Mouse (Mus musculus) CH12.LX (cell line): ENCODE results near the gene Zfhx3.

Source experiments
- CTCF ChIP-seq, 2 experiments: IDR thresholded peaks in 1 of 2; conservative IDR thresholded peaks in 1 of 2; 2 replicates each; pipeline ENCODE4 v1.5.1; 2011 to 2012; ENCODE audit warnings: low read depth in 2 of 2, low read length in 2 of 2, improper control_type of control experiment in 1 of 2, inconsistent platforms in 1 of 2, mild to moderate bottlenecking in 1 of 2, moderate library complexity in 1 of 2
- E2F4 ChIP-seq: IDR thresholded peaks from 2 replicates; pipeline ENCODE4 v1.6.1; 2011; ENCODE audit warnings: low read depth, low read length, improper control_type of control experiment; ENCODE audit not compliant: insufficient replicate concordance
- EP300 ChIP-seq: IDR thresholded peaks from 2 replicates; pipeline ENCODE4 v1.6.1; 2011; ENCODE audit warnings: low read length, improper control_type of control experiment
- HCFC1 ChIP-seq: IDR thresholded peaks from 2 replicates; pipeline ENCODE4 v1.6.1; 2012; ENCODE audit warnings: low read depth, mild to moderate bottlenecking, inconsistent platforms, low read length, improper control_type of control experiment
- MAFK ChIP-seq: IDR thresholded peaks from 2 replicates; pipeline ENCODE4 v1.6.1; 2011; ENCODE audit warnings: low read length, improper control_type of control experiment; ENCODE audit not compliant: insufficient replicate concordance
- MEF2A ChIP-seq: IDR thresholded peaks from 2 replicates; pipeline ENCODE4 v1.6.1; 2014; ENCODE audit warnings: low read depth, mild to moderate bottlenecking, inconsistent platforms, low read length, improper control_type of control experiment, borderline replicate concordance
- NRF1 ChIP-seq: IDR thresholded peaks from 2 replicates; pipeline ENCODE4 v1.6.1; 2014; ENCODE audit warnings: low read depth, mild to moderate bottlenecking, inconsistent platforms, low read length, improper control_type of control experiment, moderate library complexity
- POLR2A ChIP-seq: IDR thresholded peaks from 2 replicates; pipeline ENCODE4 v1.6.1; 2011; ENCODE audit warnings: low read depth, mild to moderate bottlenecking, improper control_type of control experiment, low read length
- RAD21 ChIP-seq: IDR thresholded peaks from 2 replicates; pipeline ENCODE4 v1.6.1; 2011; ENCODE audit warnings: low read depth, mild to moderate bottlenecking, low read length, improper control_type of control experiment, moderate library complexity
- RCOR1 ChIP-seq: conservative IDR thresholded peaks from 2 replicates; pipeline ENCODE4 v1.6.1; 2012; ENCODE audit warnings: low read depth, mild to moderate bottlenecking, inconsistent platforms, low read length, improper control_type of control experiment
- UBTF ChIP-seq: IDR thresholded peaks from 2 replicates; pipeline ENCODE4 v1.6.1; 2012; ENCODE audit warnings: low read depth, mild to moderate bottlenecking, inconsistent platforms, low read length, improper control_type of control experiment, moderate library complexity
- USF1 ChIP-seq: IDR thresholded peaks from 2 replicates; pipeline ENCODE4 v1.6.1; 2014; ENCODE audit warnings: low read depth, mild to moderate bottlenecking, inconsistent platforms, low read length, improper control_type of control experiment
- ZKSCAN1 ChIP-seq: IDR thresholded peaks from 2 replicates; pipeline ENCODE4 v1.6.1; 2012; ENCODE audit warnings: low read depth, inconsistent platforms, low read length, improper control_type of control experiment, borderline replicate concordance
- ZNF384 ChIP-seq: IDR thresholded peaks from 2 replicates; pipeline ENCODE4 v1.6.1; 2012; ENCODE audit warnings: low read depth, low read length, improper control_type of control experiment, inconsistent platforms

DNA sequence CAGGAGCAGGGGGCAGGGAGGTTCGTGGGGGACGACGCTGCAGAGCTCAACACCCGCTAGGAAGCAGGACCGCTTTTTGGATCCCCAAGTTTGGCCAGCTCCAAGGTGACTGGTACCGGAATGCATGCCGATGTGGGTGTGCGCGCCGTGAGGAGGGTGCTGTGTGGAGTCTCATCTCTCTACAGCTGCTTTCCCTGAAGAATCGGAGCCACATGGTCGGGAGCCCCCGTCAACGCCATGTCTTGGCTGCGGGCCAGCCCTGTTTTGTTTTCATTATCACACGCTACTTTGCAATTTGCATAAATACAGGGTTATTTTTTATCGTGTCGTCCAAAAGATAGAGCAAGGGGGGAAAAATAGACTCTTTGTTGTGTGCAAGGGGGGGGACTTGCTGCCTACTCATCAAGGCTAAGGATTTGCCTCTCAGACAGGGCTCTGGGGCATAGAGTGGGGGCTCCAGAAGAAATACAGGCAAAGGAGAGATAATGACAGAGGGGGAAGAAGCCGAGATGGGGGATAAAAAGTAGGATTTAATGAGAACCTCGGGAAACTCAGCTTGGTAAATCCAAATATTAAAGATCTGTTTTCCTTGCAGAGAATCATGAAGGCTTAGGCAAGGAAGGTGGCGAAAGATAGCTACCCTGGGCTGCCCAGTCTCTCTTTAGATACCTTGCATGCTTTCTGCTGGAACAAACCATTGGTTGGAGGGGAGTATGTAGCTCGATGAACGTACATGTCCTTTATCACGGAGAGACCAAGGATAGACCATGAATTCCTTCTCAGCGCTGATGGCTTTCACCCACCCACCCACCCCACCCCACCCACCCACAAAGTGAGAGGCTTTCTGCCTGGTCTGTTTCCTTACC, 595.5 kb downstream of the Zfhx3 start:
- TF ChIP-seq UBTF = no peak
- no peak for TF ChIP-seq RCOR1
- TF ChIP-seq MEF2A = no peak
- TF ChIP-seq HCFC1 = no peak
- no peak for TF ChIP-seq USF1
- TF ChIP-seq ZKSCAN1 = no peak
- TF ChIP-seq CTCF (conservative IDR thresholded peaks at IDR 0.05 in 1 of 2, IDR thresholded peaks at IDR 0.05 in 1 of 2; ENCODE audit: low read depth in 2 of 2, low read length in 2 of 2) = no peak
- no peak for TF ChIP-seq RAD21
- TF ChIP-seq NRF1 = no peak
- TF ChIP-seq E2F4 = no peak
- TF ChIP-seq POLR2A = no peak
- no peak for TF ChIP-seq EP300
- no peak for TF ChIP-seq MAFK
- no peak for TF ChIP-seq ZNF384
